Mouse (Mus musculus): ENCODE measurements at regions not wholly inside any gene's neighbourhood (a gene's known extent, or its start where the extent isn't known, plus 50 kb on each side); places are given as distances from the start of the nearest gene placed in this dataset.

GRCm38 (mm10) chr4:9060221-9060620 lies 821.4 kb upstream of the Car8 start:
- Histone ChIP-seq H3K27ac (no peak overlapping the region; the same call in 1 of the 2 replicates), H3K27me3 (ENCODE audit: control insufficient read depth, insufficient read depth, low read length) (no peaks in the 10 kb centered on the region), H3K36me3 (ENCODE audit: control insufficient read depth, insufficient read depth, low read length) (no peaks in the 10 kb centered on the region), H3K4me1 (ENCODE audit: control insufficient read depth, insufficient read depth, low read length) (no peaks in the 10 kb centered on the region; the same call in 1 of the 2 replicates), H3K79me2 (replicated peaks; ENCODE audit: control insufficient read depth, insufficient read depth, low read length) (no peaks in the 10 kb centered on the region), H3K9ac (ENCODE audit: low read depth, low read length) (no peak overlapping the region), H3K4me3 (no peak overlapping the region)
- intact Hi-C loops (cut with DNase I): no loop called here
- no peak for TF ChIP-seq EP300 (IDR thresholded peaks at IDR 0.05; ENCODE audit: insufficient read depth, low read depth, low read length)
- TF ChIP-seq POLR2A (IDR thresholded peaks at IDR 0.05; ENCODE audit: insufficient read depth, low read depth, low read length): no peak
- no peak for TF ChIP-seq CTCF (IDR thresholded peaks at IDR 0.05)
- peak in 1 of 2 experiments; percentile 15 for DNase-seq
- 38% methylated on average over 5 of the region's 5 CpGs for WGBS

DNA sequence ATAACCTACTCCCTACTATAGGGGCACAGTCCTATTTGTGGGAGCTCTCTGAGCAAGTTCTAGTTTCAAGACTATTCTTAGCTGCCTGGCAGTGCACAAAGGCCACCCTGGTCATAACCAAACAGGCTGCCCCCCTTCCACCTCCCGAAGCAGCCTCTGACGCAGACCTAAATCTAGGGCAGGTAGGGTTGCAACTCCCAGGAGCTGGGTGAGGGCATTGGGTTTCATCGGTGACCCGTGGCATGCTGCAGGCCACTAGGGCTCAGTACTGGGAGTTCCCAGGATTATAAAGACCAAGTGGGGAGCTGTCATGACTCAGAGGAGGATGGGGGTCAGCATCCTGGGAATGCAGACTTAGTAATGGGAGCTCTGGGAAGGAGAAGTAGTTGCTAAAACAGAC lies 818.8 kb upstream of the Car8 start:
- no peaks in the 10 kb centered on the region; the same call in 1 of the 2 replicates for H3K4me1 ChIP-seq (ENCODE audit: control insufficient read depth, insufficient read depth, low read length)
- H3K79me2 ChIP-seq (replicated peaks; ENCODE audit: control insufficient read depth, insufficient read depth, low read length): no peaks in the 10 kb centered on the region
- peak overlapping the region; percentile 67 for H3K27ac ChIP-seq
- 65% methylated on average over 4 of the region's 4 CpGs for WGBS
- H3K9ac ChIP-seq (ENCODE audit: low read depth, low read length): no peak overlapping the region
- DNase-seq: peak; percentile 44 to 48
- H3K4me3 ChIP-seq: no peak overlapping the region
- no peak for TF ChIP-seq EP300 (IDR thresholded peaks at IDR 0.05; ENCODE audit: insufficient read depth, low read depth, low read length)
- TF ChIP-seq CTCF (IDR thresholded peaks at IDR 0.05): 0 out of 2 replicates have a peak, but pooled peaks have one; percentile 1
- no peak for TF ChIP-seq POLR2A (IDR thresholded peaks at IDR 0.05; ENCODE audit: insufficient read depth, low read depth, low read length)
- H3K27me3 ChIP-seq (ENCODE audit: control insufficient read depth, insufficient read depth, low read length): no peaks in the 10 kb centered on the region
- H3K36me3 ChIP-seq (ENCODE audit: control insufficient read depth, insufficient read depth, low read length): no peaks in the 10 kb centered on the region
- intact Hi-C loops (cut with DNase I): no loop called here

GRCm38 (mm10) chr4:9057113-9057512 lies 818.3 kb upstream of the Car8 start:
- Histone ChIP-seq H3K9ac (ENCODE audit: low read depth, low read length) (no peak overlapping the region), H3K4me1 (ENCODE audit: control insufficient read depth, insufficient read depth, low read length) (no peaks in the 10 kb centered on the region; the same call in 1 of the 2 replicates), H3K4me3 (no peak overlapping the region), H3K27ac (peak overlapping the region; percentile 67), H3K79me2 (replicated peaks; ENCODE audit: control insufficient read depth, insufficient read depth, low read length) (no peaks in the 10 kb centered on the region), H3K36me3 (ENCODE audit: control insufficient read depth, insufficient read depth, low read length) (no peaks in the 10 kb centered on the region), H3K27me3 (ENCODE audit: control insufficient read depth, insufficient read depth, low read length) (no peaks in the 10 kb centered on the region)
- DNase-seq: no peak
- TF ChIP-seq EP300 (IDR thresholded peaks at IDR 0.05; ENCODE audit: insufficient read depth, low read depth, low read length): no peak
- no peak for TF ChIP-seq CTCF (IDR thresholded peaks at IDR 0.05)
- TF ChIP-seq POLR2A (IDR thresholded peaks at IDR 0.05; ENCODE audit: insufficient read depth, low read depth, low read length): no peak
- intact Hi-C loops (cut with DNase I): no loop called here
- WGBS: 73% methylated on average over 7 of the region's 7 CpGs

GRCm38 (mm10) chr4:9055876-9056275 lies 817.0 kb upstream of the Car8 start:
- H3K27ac ChIP-seq: no peak overlapping the region

DNA sequence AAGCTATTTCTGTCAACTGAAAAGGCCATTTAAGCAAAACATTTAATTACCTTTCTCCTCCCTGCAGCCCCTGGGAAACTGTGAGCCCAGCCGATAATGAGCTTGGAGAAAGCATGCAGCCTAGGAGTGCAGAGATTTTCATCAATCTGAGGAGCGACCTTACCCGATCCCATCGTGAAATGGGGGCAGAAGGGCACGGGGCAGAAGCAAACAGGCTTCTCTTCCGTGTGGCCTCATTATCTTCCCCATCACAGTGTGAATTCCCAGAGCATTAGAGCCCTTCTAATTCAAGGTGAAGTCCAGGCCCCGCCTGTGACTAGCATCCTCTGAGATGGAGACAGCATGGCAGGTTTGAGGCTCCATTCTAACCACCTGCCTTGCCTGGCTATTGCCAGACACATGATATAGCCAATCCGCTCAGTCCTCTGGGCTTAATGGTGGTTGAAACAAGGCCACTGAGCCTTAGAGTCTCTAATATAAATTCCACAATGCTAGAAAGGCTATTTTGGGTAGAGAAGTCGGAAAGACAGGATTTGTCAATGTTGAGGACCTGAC lies 816.5 kb upstream of the Car8 start:
- Histone ChIP-seq H3K9ac (ENCODE audit: low read depth, low read length) (no peak overlapping the region), H3K79me2 (replicated peaks; ENCODE audit: control insufficient read depth, insufficient read depth, low read length) (no peaks in the 10 kb centered on the region), H3K4me1 (ENCODE audit: control insufficient read depth, insufficient read depth, low read length) (no peaks in the 10 kb centered on the region; the same call in 1 of the 2 replicates), H3K27ac (no peak overlapping the region), H3K4me3 (no peak overlapping the region), H3K27me3 (ENCODE audit: control insufficient read depth, insufficient read depth, low read length) (no peaks in the 10 kb centered on the region), H3K36me3 (ENCODE audit: control insufficient read depth, insufficient read depth, low read length) (no peaks in the 10 kb centered on the region)
- intact Hi-C loops (cut with DNase I): no loop called here
- no peak for DNase-seq
- TF ChIP-seq EP300 (IDR thresholded peaks at IDR 0.05; ENCODE audit: insufficient read depth, low read depth, low read length) (no peak), CTCF (IDR thresholded peaks at IDR 0.05) (no peak), POLR2A (IDR thresholded peaks at IDR 0.05; ENCODE audit: insufficient read depth, low read depth, low read length) (no peak)
- 82% methylated on average over 9 of the region's 9 CpGs for WGBS

More at GRCm38 (mm10) chr4:9055876-9056275, 817.0 kb upstream of the Car8 start:
- WGBS: 77% methylated on average over 4 of the region's 4 CpGs
- Histone ChIP-seq H3K36me3 (ENCODE audit: control insufficient read depth, insufficient read depth, low read length) (no peaks in the 10 kb centered on the region), H3K4me3 (no peak overlapping the region), H3K27me3 (ENCODE audit: control insufficient read depth, insufficient read depth, low read length) (no peaks in the 10 kb centered on the region), H3K79me2 (replicated peaks; ENCODE audit: control insufficient read depth, insufficient read depth, low read length) (no peaks in the 10 kb centered on the region), H3K4me1 (ENCODE audit: control insufficient read depth, insufficient read depth, low read length) (no peaks in the 10 kb centered on the region; the same call in 1 of the 2 replicates), H3K9ac (ENCODE audit: low read depth, low read length) (no peak overlapping the region)
- TF ChIP-seq CTCF (IDR thresholded peaks at IDR 0.05) (no peak), EP300 (IDR thresholded peaks at IDR 0.05; ENCODE audit: insufficient read depth, low read depth, low read length) (no peak), POLR2A (IDR thresholded peaks at IDR 0.05; ENCODE audit: insufficient read depth, low read depth, low read length) (no peak)
- intact Hi-C loops (cut with DNase I): no loop called here
- no peak for DNase-seq

DNA sequence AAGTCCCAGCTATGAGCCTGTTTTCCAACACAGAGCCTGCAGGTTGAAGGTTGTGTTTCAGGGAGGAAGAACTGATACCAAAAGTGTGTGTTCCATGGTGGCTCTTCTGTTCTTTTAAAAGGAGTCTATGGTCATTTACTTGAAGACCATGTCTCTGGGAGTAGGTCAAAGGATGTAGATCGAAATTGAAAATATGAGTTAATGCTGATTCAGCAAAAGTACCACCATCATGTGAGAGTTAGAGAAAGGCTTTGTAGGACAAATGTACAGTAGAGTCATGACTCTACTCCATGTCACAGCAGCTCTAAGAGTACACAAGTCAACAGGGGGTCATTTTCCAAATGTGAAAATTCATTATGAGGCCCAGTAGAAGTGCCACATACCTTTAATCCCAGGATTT lies 810.0 kb upstream of the Car8 start:
- Histone ChIP-seq H3K4me3 (no peak overlapping the region), H3K4me1 (ENCODE audit: control insufficient read depth, insufficient read depth, low read length) (no peaks in the 10 kb centered on the region; the same call in 1 of the 2 replicates), H3K9ac (ENCODE audit: low read depth, low read length) (no peak overlapping the region), H3K79me2 (replicated peaks; ENCODE audit: control insufficient read depth, insufficient read depth, low read length) (no peaks in the 10 kb centered on the region), H3K36me3 (ENCODE audit: control insufficient read depth, insufficient read depth, low read length) (no peaks in the 10 kb centered on the region), H3K27ac (no peak overlapping the region), H3K27me3 (ENCODE audit: control insufficient read depth, insufficient read depth, low read length) (no peaks in the 10 kb centered on the region)
- intact Hi-C loops (cut with DNase I): no loop called here
- TF ChIP-seq EP300 (IDR thresholded peaks at IDR 0.05; ENCODE audit: insufficient read depth, low read depth, low read length) (no peak), CTCF (IDR thresholded peaks at IDR 0.05) (no peak), POLR2A (IDR thresholded peaks at IDR 0.05; ENCODE audit: insufficient read depth, low read depth, low read length) (no peak)
- DNase-seq: no peak
- 96% methylated on average over 1 of the region's 1 CpGs for WGBS
